18 mouse cellular contexts compared by ENCODE assay signal in genomic region chr13:46544608-46545007, GRCm38 (mm10). TPM values are rescaled to one million over a fixed set of nuclear protein-coding genes. Genes with fewer than 3 reads are reported as not detected.
DNase-seq lines count a peak whose midpoint lies in the region; ATAC-seq lines count a peak whose summit lies in the region.
"Had no signal": no experiment of that assay in that cellular context is flagged by ENCODE, and none has a peak within 500 bp of the region (broad histone marks: within the 10 kb centered on the region; RNA-seq: fewer than 3 reads in every experiment).

No protein-coding gene starts in this region.

- H3K27me3 ChIP-seq in hindbrain, embryonic 10.5 days (ENCODE audit: insufficient read depth, poor library complexity, severe bottlenecking) = no peaks in the 10 kb centered on the region
- no peaks in the 10 kb centered on the region for H3K27me3 ChIP-seq in hindbrain, embryonic 16.5 days (replicated peaks; ENCODE audit: control insufficient read depth, insufficient read depth, low read length)
- H3K27me3 ChIP-seq in forebrain, embryonic 14.5 days (replicated peaks; ENCODE audit: control insufficient read depth, insufficient read depth, low read length) = no peaks in the 10 kb centered on the region
- H3K27me3 ChIP-seq in hindbrain, embryonic 15.5 days = no peaks in the 10 kb centered on the region
- no peaks in the 10 kb centered on the region for H3K27me3 ChIP-seq in midbrain, embryonic 16.5 days (ENCODE audit: control insufficient read depth, insufficient read depth, low read depth, low read length)
- H3K27me3 ChIP-seq: heart, embryonic 15.5 days; liver, embryonic 15.5 days; stomach, embryonic 15.5 days had no signal

- H3K27ac ChIP-seq in hindbrain, embryonic 10.5 days = peak overlapping the region; percentile 74; the same call in 1 of the 2 replicates
- H3K27ac ChIP-seq in hindbrain, embryonic 16.5 days (ENCODE audit: low read depth, low read length) = no peak overlapping the region
- H3K27ac ChIP-seq in forebrain, embryonic 14.5 days (ENCODE audit: low read depth, low read length) = peak overlapping the region; percentile 69
- peak overlapping the region; percentile 48; the same call in 1 of the 2 replicates for H3K27ac ChIP-seq in hindbrain, embryonic 15.5 days (replicated peaks)
- peak overlapping the region; percentile 3; the same call in 1 of the 2 replicates for H3K27ac ChIP-seq in midbrain, embryonic 16.5 days (ENCODE audit: low read length)
- H3K27ac ChIP-seq: heart, embryonic 15.5 days; liver, embryonic 15.5 days; stomach, embryonic 15.5 days had no signal

- no peak for ATAC-seq in hindbrain, embryonic 16.5 days
- ATAC-seq in forebrain, embryonic 14.5 days = no peak
- ATAC-seq in hindbrain, embryonic 15.5 days (ENCODE audit: low FRiP score, low read depth) = no peak
- ATAC-seq in midbrain, embryonic 16.5 days = no peak
- ATAC-seq in cerebellum, adult (ENCODE audit: insufficient number of reproducible peaks, low FRiP score, low TSS enrichment) = no peak
- ATAC-seq: lung, postnatal 0 days had no signal

- H3K9me3 ChIP-seq in hindbrain, embryonic 10.5 days = no peaks in the 10 kb centered on the region
- H3K9me3 ChIP-seq in hindbrain, embryonic 16.5 days (ENCODE audit: control insufficient read depth, low read length) = no peaks in the 10 kb centered on the region
- no peaks in the 10 kb centered on the region for H3K9me3 ChIP-seq in forebrain, embryonic 14.5 days (replicated peaks; ENCODE audit: control insufficient read depth, low read length)
- no peaks in the 10 kb centered on the region for H3K9me3 ChIP-seq in hindbrain, embryonic 15.5 days
- no peaks in the 10 kb centered on the region for H3K9me3 ChIP-seq in midbrain, embryonic 16.5 days (replicated peaks; ENCODE audit: control insufficient read depth, low read length, poor library complexity, severe bottlenecking)
- H3K9me3 ChIP-seq: heart, embryonic 15.5 days; liver, embryonic 15.5 days; stomach, embryonic 15.5 days had no signal

- H3K4me3 ChIP-seq in hindbrain, embryonic 10.5 days = no peak overlapping the region
- no peak overlapping the region for H3K4me3 ChIP-seq in hindbrain, embryonic 16.5 days (ENCODE audit: low read length)
- no peak overlapping the region for H3K4me3 ChIP-seq in forebrain, embryonic 14.5 days (ENCODE audit: low read depth, low read length)
- no peak overlapping the region for H3K4me3 ChIP-seq in hindbrain, embryonic 15.5 days
- no peak overlapping the region for H3K4me3 ChIP-seq in midbrain, embryonic 16.5 days (ENCODE audit: low read depth, low read length)
- H3K4me3 ChIP-seq: erythroblast, embryonic 14.5 days; heart, embryonic 15.5 days; liver, embryonic 15.5 days; stomach, embryonic 15.5 days had no signal

- WGBS in hindbrain, embryonic 10.5 days = 62% methylated on average over 6 of the region's 6 CpGs
- 44% methylated on average over 6 of the region's 6 CpGs for WGBS in hindbrain, embryonic 16.5 days
- whole genome bisulfite sequencing in forebrain, embryonic 14.5 days = 37% methylated on average over 6 of the region's 6 CpGs
- WGBS in hindbrain, embryonic 15.5 days = 46% methylated on average over 6 of the region's 6 CpGs
- 42% methylated on average over 6 of the region's 6 CpGs for WGBS in midbrain, embryonic 16.5 days

- no peak overlapping the region for H3K4me2 ChIP-seq in hindbrain, embryonic 16.5 days (ENCODE audit: low read length)
- no peak overlapping the region for H3K4me2 ChIP-seq in forebrain, embryonic 14.5 days (ENCODE audit: low read length)
- no peak overlapping the region for H3K4me2 ChIP-seq in hindbrain, embryonic 15.5 days
- no peak overlapping the region for H3K4me2 ChIP-seq in midbrain, embryonic 16.5 days (ENCODE audit: low read length)
- H3K4me2 ChIP-seq: heart, embryonic 15.5 days; liver, embryonic 15.5 days; stomach, embryonic 15.5 days had no signal

- H3K9ac ChIP-seq in hindbrain, embryonic 16.5 days (ENCODE audit: low read depth, low read length) = no peak overlapping the region
- H3K9ac ChIP-seq in forebrain, embryonic 14.5 days (ENCODE audit: low read length) = no peak overlapping the region
- no peak overlapping the region for H3K9ac ChIP-seq in hindbrain, embryonic 15.5 days
- no peak overlapping the region for H3K9ac ChIP-seq in midbrain, embryonic 16.5 days (ENCODE audit: low read depth, low read length)
- H3K9ac ChIP-seq: heart, embryonic 15.5 days; liver, embryonic 15.5 days; stomach, embryonic 15.5 days had no signal

- DNase-seq in hindbrain, embryonic 10.5 days (ENCODE audit: low spot score) = no peak
- no peak for DNase-seq in forebrain, embryonic 14.5 days (ENCODE audit: low spot score)
- no peak for DNase-seq in adrenal gland, adult 2 months
- DNase-seq in testis, postnatal 10 days (ENCODE audit: low spot score) = no peak
- DNase-seq: cerebellum, postnatal 25 days; kidney, adult 11 months; kidney, postnatal 10 days; spleen, adult 18-20 months had no signal

- H3K4me1 ChIP-seq in hindbrain, embryonic 10.5 days (replicated peaks) = peaks cover 48% of the 10 kb centered on the region
- peaks cover 14% of the 10 kb centered on the region for H3K4me1 ChIP-seq in hindbrain, embryonic 16.5 days (ENCODE audit: control insufficient read depth, insufficient read depth, low read depth, low read length)
- H3K4me1 ChIP-seq in forebrain, embryonic 14.5 days (ENCODE audit: control insufficient read depth, insufficient read depth, low read length) = peaks cover 45% of the 10 kb centered on the region
- peaks cover 36% of the 10 kb centered on the region for H3K4me1 ChIP-seq in hindbrain, embryonic 15.5 days (replicated peaks)
- peaks cover 24% of the 10 kb centered on the region for H3K4me1 ChIP-seq in midbrain, embryonic 16.5 days (ENCODE audit: control insufficient read depth, insufficient read depth, low read length)
- H3K4me1 ChIP-seq: liver, embryonic 15.5 days; stomach, embryonic 15.5 days had no signal

- no peaks in the 10 kb centered on the region for H3K36me3 ChIP-seq in hindbrain, embryonic 10.5 days
- H3K36me3 ChIP-seq in hindbrain, embryonic 16.5 days (ENCODE audit: control insufficient read depth, insufficient read depth, low read length) = no peaks in the 10 kb centered on the region
- H3K36me3 ChIP-seq in forebrain, embryonic 14.5 days (ENCODE audit: control insufficient read depth, insufficient read depth, low read length) = no peaks in the 10 kb centered on the region
- H3K36me3 ChIP-seq in hindbrain, embryonic 15.5 days = no peaks in the 10 kb centered on the region
- no peaks in the 10 kb centered on the region for H3K36me3 ChIP-seq in midbrain, embryonic 16.5 days (ENCODE audit: control insufficient read depth, insufficient read depth, low read length)
- H3K36me3 ChIP-seq: liver, embryonic 15.5 days; stomach, embryonic 15.5 days had no signal

RNA-seq across cellular contexts. Expression of gene Cap2, which starts 43.0 kb away (rescaled TPM):
- 5.1 and 5.9 TPM in 2 replicates for polyA plus RNA-seq in hindbrain, embryonic 10.5 days (2016; fragmentation: Nextera tagmentation; extraction: Ambion mirVana)
- 11.2 and 12.9 TPM in 2 replicates for polyA plus RNA-seq in hindbrain, embryonic 16.5 days (2015; fragmentation: Nextera tagmentation; extraction: Ambion mirVana)
- polyA plus RNA-seq in forebrain, embryonic 14.5 days (2014; fragmentation: Nextera tagmentation; extraction: Ambion mirVana) = 15.1 and 15.2 TPM in 2 replicates
- polyA plus RNA-seq in hindbrain, embryonic 15.5 days (2015; fragmentation: Nextera tagmentation; extraction: Ambion mirVana) = 7.2 and 9.4 TPM in 2 replicates
- 15.9 and 16.2 TPM in 2 replicates for polyA plus RNA-seq in midbrain, embryonic 16.5 days (2015; fragmentation: Nextera tagmentation; extraction: Ambion mirVana)
- total RNA-seq in adrenal gland, adult 2 months (2021) = 1 to 10 TPM; 4.3 to 4.7 TPM
- 0.81 and 2.4 TPM in 2 replicates for polyA plus RNA-seq in adrenal gland, adult 2 months (2012; rRNA removed)
- total RNA-seq: megakaryocyte, adult 5-6 weeks had no signal
- polyA plus RNA-seq: erythroblast, embryonic 14.5 days had no signal
